Mouse (Mus musculus): ENCODE measurements at regions not wholly inside any gene's neighbourhood (a gene's known extent, or its start where the extent isn't known, plus 50 kb on each side); places are given as distances from the start of the nearest gene placed in this dataset.

DNA sequence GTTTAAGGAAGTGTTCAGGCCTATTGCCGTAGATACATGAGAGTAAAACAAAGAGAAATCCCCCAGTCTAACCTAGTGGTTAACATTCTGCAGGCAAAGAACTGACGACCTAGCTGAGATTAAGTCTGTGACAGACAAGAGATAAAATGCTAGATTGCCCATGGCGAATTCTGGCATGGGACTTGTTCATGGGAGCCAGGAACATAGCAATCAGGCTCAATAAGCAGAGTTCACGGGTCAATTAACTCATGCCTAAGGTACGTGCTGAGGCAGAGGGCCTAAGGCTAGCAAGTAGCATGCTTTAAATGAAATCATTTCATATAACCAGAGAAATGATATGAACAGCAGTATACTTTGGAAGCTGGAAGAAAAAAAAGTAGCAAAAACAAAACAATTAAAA lies 1119.2 kb upstream of the Adgrl2 start:
- no peak for DNase-seq (ENCODE audit: low read depth)

DNA sequence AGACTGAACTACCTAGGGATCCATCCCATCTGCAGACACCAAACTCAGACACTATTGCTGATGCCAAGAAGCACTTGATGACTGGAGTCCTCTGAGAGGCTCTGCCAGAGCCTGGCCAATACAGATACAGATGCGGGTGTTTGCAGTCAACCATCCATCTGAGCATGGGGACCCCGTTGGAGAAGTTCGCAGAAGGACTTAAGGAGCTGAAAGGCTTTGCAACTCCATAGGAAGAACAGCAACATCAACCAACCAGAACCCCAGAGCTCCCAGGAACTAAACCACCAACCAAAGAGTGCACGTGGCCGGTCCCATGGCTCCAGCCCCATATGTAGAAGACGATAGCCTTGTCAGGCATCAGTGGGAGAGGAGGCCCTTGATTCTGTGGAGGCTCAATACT lies 1121.9 kb upstream of the Adgrl2 start:
- DNase-seq (ENCODE audit: low read depth), result no peak

- DNase-seq (ENCODE audit: low read depth), result no peak
Observed at GRCm38 (mm10) chr3:150119866-150120265, 1129.5 kb upstream of the Adgrl2 start.

GRCm38 (mm10) chr3:150146635-150147034 lies 1156.3 kb upstream of the Adgrl2 start:
- no peak for DNase-seq (ENCODE audit: low read depth)

GRCm38 (mm10) chr3:150151152-150151822 lies 1160.9 kb upstream of the Adgrl2 start:
- no peak for DNase-seq (ENCODE audit: low read depth)

DNA sequence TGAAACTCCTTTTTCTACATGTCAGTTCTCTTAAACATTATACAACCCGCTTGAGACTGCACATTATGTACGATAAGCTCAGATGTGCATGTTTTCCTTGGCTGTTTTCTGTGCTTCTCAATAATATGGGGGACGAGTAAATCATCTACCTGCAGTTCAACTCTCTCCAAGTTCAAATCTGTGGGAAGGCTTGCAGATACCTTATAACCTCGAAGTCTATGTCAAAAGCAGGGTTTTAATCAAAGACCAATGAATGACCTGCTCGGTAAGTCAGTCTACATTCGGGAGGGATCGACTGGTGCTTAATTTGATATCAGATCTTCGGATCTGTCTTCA lies 1161.4 kb upstream of the Adgrl2 start:
- no peak for DNase-seq (ENCODE audit: low read depth)

- no peak for DNase-seq (ENCODE audit: low read depth)
Observed at GRCm38 (mm10) chr3:150152893-150153292, 1162.5 kb upstream of the Adgrl2 start.

DNA sequence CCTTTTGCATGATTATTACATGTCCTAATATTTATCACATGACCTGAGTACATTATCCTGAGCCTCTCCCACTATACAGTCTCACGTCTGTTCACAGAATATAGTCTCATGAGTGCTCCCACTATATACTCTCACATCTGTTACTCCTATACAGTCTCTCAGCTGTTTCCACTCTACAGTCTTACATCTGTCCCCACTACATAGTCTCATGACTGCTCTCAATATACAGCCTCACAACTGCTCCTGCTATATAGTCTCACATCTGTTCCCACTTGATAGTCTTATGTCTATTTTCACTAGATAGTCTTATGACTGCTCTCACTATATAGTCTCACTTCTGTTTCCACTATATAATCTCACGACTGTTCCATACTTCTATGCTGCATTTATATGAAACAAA lies 1195.5 kb upstream of the Adgrl2 start:
- no peak for DNase-seq (ENCODE audit: low read depth)

- DNase-seq (ENCODE audit: low read depth), result no peak
Observed at GRCm38 (mm10) chr3:150193132-150193531, 1202.8 kb upstream of the Adgrl2 start.

GRCm38 (mm10) chr3:150198492-150198891 lies 1208.1 kb upstream of the Adgrl2 start:
- DNase-seq (ENCODE audit: low read depth), result no peak

GRCm38 (mm10) chr3:150205902-150206301 lies 1215.5 kb upstream of the Adgrl2 start:
- DNase-seq (ENCODE audit: low read depth), result no peak

GRCm38 (mm10) chr3:150233279-150233678 lies 1204.4 kb upstream of the Adgrl4 start:
- DNase-seq (ENCODE audit: low read depth), result no peak

DNA sequence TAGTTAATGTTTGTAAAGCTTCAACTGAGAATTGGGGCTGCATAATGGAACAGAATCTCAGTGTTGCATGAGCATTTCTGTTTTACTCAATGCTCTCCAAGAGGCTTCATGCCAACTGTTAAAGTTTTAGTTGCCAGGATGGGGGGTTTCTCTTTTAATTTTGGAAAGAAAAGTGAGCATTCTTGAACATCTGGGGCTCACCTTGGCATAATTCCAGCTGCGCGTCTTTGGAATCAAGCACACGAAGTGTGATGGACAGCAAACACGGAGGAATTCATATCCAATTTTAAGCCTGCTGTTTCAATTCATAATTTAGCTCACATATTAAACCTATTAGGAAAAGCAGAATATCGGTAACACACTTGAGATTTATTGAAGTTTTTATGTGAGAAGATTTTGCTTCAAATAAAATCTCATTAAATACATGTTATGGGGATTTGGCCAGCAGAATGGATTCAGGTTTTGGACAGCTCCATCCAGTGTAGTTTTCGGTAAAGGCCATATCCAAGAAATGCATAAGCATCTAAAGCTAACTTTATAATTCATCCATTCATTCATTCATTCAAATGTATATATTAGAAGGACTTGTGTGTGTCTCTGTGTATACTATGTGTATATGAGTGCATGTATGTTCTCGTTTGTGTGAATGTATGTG lies 1200.6 kb upstream of the Adgrl4 start:
- no peak for DNase-seq (ENCODE audit: low read depth)

DNA sequence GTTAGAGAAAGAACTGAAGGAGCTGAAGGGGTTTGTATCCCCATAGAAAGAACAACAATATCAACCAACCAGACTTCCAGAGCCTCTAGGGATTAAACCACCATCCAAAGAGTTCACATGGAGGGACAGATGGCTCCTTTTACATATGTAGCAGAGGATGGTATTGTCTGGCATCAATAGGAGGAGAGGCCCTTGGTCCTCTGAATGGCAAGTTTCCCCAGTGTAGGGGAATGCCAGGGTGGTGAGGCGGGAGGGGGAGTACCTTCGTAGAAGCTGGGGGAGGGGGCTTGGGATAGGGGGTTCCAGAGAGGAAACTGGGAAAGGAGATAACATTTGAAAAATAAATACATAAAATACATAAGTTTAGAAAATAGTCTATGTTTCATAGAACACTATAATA lies 1162.6 kb upstream of the Adgrl4 start:
- no peak for DNase-seq (ENCODE audit: low read depth)

DNA sequence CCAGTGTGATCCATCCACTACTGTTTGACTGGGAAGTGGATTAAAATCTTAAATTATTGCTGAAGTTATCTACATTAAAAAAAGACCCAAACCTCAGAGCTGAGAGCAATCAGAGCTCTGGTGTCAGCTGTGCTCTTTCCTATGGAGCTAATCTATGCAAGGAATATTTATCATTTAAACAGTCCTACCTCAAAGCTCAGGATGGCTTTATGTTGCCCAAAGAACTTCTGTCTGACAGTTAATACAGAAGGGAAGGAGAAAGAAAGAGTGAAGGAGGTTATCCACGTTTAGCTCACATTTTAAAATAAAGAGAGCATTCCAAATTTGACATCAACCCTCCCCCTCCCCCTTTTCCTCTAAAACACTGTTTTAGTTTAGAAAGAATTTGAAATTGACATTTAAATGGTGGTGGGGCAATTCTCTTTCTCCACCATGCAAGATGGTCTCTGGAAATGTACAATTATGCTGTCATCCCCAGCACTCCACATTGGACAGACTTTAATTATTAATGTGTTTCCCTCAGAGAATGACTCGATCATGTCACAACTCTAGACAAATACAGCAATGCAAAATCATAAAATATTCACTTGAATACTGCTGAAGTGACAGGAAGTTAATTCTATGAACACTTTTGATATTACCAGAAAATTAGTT lies 1141.5 kb upstream of the Adgrl4 start:
- DNase-seq (ENCODE audit: low read depth), result no peak

DNA sequence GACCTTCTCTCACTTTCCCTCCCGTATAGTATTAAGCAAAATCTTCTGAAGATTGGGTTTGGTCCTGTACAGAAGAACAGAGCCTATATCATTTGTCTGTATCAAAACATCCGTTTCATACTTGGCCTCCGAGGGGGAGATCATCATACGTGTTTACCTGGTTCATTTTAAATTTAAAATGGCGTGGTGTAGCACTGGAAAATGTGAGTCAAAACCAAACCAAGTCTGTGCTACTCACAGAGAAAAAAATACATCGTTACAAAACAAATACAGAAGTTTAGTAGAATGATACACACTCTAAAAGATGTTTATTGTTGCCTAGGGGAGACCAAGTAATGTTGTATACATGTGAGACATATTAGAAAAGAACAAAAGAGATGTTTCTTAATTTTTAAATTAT lies 1108.9 kb upstream of the Adgrl4 start:
- no peak for DNase-seq (ENCODE audit: low read depth)

- no peak for DNase-seq (ENCODE audit: low read depth)
Observed at GRCm38 (mm10) chr3:150352139-150352725, 1085.5 kb upstream of the Adgrl4 start.

- DNase-seq (ENCODE audit: low read depth), result no peak
Observed at GRCm38 (mm10) chr3:150365766-150366165, 1071.9 kb upstream of the Adgrl4 start.

DNA sequence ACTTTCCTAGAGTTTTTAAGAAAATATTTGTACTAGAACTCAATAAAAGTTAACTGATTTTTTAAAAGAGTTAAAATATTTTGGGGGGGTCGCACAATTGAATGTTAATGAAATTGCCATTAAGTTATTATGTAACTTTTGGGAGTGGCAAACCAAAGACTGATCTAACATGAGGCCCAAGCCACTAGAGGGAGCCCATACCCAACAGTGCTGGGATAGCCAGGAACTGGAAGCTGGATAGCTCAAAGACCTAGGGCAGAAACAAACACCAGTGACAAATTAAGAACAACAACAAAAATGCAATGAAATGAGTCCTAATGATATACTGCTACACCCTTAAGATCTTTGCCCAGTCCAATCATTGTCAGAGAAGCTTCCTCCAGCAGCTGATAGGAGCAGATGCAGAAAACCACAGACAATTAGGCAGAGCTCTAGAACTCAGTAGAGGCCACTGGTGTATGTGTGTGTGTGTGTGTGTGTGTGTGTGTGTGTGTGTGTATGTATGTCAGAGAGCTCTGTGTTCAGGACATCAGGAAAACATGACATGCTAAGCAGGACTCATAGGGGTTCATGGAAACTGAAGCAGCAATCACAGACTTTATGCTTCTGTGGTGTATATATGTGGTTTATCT lies 1052.6 kb upstream of the Adgrl4 start:
- DNase-seq (ENCODE audit: low read depth), result peak; percentile 33

DNA sequence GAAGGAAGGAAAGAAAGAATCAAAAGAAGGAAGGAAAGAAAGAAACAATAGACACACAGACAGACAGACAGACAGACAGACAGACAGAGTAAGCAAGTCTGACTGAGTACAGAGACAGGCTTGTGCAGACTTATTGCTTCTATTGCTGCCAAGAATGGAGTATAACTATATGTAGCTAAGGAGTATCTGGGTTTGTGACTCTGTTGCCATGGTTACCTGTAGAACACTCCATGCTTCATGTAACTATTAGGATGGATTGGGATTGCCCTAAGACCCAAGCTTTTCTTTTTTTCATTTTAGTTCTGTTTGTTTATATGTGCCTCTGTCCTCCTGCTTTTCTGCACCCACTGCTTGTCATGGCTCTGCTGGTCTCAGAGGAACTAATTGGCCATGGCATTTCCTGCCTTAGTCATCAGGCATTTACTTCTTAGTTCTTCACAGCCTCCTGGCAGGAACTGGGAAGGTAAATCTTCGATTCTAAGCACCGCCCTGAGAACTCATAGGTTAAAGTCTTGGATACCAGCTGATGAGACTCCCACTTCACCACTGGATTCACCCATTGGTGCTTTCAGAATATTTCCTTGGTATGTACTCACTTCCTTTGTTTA lies 1035.9 kb upstream of the Adgrl4 start:
- no peak for DNase-seq (ENCODE audit: low read depth)

DNA sequence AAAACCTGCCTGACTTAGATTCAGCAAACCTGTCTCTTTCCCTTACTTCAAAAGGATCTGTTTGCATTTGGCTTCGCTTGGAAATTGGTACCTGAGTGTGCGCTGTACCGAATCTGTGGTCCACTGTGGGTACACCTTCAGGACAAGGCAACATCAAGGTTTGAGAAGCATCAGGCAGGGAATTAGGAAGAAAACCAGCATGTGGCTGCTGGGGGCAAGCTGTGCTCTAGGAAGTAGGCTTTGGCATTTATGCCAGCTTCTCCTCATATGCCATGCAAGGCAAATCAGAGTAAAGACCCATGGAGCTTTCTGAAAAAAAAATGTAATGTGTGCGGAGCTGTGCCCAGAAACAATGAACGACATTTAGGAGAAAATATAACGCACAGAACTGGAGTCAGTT lies 1031.6 kb upstream of the Adgrl4 start:
- no peak for DNase-seq (ENCODE audit: low read depth)

DNA sequence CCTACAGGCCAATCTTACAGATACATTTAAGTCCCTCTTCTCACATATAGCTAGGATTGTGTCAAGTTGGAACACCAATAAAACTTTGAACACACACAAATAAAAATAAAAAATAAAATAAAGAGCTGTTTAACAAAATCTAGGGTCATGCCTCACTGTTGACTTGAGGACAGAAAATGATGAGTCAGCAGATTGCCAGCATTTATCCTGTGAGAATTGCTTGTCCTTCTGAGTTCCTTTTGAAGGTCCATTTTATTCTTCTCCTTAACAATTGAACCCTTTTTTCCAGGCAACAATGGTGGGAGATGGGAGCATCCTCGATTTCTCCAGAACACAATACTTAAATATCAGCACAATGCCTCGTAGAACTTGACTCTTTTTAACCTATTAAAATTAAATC lies 1022.4 kb upstream of the Adgrl4 start:
- DNase-seq (ENCODE audit: low read depth), result no peak
